Mouse (Mus musculus): Measurements from ENCODE around the gene Krt36.

The Krt36 gene

DNA sequence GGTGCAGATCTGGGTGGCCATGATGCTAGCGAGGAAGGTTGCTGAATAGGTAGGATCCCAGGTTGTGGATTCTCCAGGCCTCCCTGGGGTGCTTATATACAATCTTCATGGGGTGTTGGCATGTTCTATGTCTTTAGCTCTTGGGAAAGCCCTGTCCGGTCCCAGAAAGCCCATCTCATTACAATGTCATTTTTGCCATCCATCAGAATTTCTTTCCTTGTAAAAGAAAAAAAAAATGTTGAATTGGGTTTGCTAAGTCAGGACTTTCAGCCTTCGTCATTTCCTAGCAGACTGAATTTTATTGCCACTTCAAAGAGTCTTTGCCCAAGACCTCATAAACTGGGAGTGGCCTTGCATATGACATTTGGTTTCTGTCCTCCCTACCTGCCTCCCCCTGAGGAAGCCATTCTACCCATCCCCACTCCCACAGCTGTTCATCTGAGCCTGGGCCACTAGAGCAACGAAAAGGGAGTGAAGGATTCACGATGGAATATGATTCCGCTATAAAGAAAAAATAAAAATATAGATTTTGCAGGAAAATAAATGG, at the start of gene Krt36:
TSS of gene Krt36 (minus strand) at position 51 of the 547 bp plus-strand sequence.
- no peak for DNase-seq (ENCODE audit: low spot score in 2 of 2)

DNA sequence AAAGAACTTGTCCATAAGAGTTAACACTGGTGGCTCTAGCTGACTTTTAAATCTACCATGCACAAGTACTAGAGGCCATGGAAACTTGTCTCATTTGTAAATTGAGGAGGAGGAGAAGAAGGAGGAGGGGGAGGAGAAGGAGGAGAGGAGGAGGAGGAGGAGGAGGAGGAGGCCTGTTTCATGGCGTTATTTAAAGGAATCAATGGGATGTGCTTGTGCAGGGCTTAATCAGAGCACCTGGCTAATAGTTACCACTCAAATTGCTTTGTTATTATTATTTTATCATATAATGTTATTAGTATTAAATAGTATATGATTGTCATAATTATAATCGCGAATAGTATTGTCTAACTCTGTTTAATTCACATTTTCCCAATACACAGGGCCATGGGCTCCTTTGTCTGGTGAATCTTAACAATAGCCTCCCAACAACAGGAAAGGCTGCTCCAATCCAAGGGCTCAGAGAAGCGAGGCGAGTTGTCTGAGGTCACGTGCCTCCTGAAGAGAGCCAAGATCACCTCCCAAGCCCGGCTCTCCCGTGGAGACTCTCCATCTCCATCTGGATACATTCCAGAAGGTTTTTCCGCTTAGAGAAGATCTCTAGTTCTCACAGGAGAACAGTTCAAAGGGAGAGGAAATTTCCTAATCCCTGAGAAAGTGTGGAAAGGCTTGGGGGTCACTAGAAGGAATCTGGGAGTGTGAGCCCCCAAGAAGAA, 43.3 kb upstream of the Krt36 start, which contains the start of gene Krt19:
TSS of gene Krt19 (minus strand) at position 51 of the 716 bp plus-strand sequence.
- DNase-seq (ENCODE audit: low spot score in 2 of 2) = no peak

DNA sequence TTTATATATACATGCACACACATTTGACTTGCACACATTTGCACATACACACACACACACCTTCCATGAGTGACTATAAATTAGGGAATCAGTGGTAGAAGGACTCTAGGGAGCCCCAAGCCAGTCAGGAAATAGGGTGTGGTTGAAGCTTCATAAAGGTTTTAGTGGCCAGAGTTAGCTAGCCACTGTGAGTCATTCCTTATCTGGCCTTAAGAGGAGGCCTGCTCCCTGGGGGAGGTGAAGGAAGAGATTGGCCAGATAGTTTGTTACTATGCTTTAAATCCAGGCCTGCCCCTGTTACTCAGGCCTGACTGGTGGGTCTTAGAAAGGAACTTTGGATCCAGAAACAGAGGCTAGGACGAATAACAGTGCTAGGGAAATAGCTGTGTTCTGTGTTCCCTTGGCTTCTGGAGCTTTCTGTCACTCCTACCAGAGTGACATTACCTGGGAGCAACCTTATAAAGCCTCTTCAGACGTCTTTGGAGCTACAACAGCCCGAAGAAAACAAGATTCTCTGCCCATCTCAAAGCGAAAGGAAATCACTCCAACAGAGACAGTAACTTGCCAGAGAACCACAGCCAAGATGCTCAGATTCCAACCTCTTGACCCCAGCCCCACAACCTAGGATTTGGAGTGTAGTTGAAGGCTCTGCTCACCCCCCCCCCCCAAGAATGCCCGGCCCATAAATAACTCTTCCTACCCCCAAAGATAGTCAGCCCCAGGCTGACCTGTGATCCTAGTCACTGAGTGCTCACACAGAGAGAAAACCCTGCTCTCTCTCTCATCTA, 42.3 kb upstream of the Krt36 start:
- DNase-seq (ENCODE audit: low spot score in 2 of 2) = no peak

DNA sequence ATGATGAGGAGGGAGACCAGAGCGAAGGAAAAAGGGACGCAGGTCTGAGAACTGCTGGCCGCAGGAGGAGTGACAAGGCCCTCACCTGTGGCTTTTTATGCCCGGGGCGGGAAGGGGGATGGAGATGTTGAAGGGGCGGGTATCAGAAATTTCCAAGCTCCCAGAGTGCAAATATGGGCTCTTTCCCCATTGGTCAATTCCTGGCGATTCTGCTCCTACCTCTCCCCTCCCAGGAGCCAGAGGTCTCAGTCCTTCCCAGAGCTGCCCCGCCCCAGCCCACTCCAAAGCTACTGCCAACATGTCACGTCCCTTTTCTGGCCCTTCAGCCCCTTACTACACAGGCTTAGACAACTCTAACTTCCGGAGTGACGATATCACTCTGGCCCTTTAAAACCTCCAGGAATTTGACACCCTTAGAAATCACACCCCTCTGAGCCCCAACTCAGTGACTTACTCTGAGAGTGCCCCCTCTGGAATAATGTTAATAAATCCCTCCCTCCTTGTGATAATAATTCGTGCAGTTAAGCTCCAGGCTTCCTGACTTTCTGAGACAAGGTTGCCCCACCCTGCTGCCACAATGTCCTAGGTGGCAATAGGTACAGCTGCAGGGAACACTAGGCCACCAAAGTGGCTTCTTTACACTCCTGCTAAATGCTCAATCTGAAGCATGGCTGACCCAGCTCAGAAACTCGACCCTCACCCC, 40.6 kb upstream of the Krt36 start:
- DNase-seq (ENCODE audit: low spot score in 2 of 2) = no peak

DNA sequence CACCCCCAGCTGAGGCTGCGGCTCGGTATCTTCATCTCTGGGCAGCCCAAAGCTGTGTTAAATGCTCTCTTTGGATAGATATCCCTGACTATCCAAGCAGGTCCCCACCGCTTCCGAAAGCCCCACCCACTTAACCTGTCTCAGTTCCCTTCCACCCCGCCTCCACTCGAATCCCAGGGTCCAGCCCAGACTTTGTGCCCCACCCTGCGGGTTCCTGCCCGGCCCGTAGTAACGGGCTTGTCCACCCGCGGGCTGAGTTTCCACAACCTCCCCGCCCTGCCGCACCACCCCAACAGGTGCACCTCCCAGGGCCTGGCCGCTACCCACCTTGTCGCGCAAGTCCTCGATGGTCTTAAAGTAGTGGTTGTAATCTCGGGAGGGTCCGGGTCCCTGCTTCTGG, 39.7 kb upstream of the Krt36 start:
- no peak for DNase-seq (ENCODE audit: low spot score in 2 of 2)

DNA sequence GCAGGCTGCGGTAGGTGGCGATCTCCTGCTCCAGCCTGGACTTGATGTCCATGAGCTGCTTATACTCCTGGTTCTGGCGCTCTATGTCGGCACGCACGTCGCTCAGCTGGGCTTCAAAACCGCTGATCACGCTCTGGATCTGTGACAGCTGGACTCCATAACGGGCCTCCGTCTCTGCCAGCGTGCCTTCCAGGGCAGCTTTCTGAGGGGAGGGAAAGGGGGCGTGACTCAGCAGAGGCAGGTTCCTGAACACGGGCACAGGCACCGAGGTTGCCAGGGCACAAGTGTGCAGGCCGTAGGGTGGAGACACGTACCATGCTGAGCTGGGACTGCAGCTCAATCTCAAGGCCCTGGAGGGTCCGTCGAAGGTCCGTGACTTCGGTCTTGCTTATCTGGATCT, 35.5 kb upstream of the Krt36 start:
- no peak for DNase-seq (ENCODE audit: low spot score in 2 of 2)

DNA sequence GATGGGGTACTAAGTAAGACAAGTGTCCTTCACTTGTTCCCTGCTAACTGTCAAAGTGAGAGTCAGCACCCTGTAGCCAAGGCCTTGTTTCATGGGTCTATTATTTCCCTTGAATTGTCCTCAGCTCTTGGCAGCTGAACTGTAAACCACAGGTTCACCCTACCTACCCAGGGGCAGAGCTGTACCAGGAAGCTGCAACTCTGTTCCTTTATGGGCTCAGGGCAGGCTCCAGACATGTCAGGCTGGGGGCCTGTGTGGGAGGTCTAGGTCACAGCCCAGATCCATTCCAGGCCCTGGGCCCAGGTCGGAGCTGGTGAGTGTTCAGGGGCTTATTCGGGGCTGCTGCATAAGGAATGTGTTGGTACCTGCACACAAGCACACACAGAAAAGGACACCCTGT, 34.0 kb upstream of the Krt36 start:
- DNase-seq (ENCODE audit: low spot score in 2 of 2) = no peak

DNA sequence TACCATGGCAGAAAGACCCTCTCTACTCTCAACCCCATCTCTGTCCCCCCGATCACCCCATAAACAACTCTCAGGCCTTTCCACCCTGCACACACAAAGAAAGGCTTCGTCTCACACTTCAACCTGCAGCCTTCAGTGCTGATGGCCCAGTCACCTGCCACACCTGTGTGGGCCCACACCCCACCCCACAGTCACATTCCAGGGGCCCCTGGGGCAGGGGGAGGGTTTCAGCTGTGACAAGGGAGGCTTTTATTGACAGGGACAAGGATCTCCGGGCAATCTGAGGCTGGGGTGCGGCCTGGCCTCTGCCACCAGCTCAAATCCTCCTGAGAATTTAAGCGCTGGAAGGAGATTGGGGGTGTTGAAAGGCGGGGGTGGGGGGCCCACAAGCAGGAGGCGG, 33.4 kb upstream of the Krt36 start:
- no peak for DNase-seq (ENCODE audit: low spot score in 2 of 2)

DNA sequence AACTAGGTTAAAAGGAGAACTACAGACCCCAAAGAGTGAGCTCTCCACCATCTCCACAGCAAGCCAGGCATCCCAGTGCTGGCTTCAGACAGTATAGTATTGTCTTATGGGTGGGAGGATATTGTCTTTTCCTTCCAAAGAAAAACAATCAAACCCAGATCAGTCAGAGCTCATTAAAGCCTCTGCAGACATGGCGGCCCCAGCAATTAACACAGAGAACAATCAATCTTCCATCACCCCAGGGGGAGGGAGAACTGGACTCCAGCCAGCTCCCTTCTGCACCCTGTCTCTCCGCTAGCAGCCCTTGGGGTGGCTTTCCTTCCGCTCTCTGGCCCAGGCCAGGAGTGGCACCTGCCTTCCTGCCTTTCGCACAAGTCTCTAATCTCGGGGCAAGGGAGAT, 32.3 kb upstream of the Krt36 start:
- DNase-seq (ENCODE audit: low spot score in 2 of 2) = no peak

DNA sequence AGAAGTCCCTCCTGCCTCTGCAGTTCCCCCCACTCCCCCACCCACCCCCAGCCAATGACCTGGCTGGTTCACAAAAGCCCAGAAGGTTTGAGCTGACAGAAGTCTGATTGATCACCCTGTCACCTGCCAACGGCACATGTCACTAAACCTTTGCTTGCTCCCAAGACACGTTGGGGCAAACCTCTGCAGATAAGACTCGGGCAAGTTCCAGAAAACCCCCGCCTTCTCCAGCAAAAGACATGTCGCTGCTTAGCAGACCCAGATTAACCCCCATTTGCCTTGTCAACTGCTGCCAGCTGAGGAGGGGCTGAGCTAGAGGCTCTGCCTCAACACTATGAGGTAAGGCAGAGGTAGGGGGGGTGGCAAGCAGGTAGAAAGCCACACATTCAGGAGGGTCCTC, 31.1 kb upstream of the Krt36 start:
- DNase-seq (ENCODE audit: low spot score in 2 of 2) = no peak

DNA sequence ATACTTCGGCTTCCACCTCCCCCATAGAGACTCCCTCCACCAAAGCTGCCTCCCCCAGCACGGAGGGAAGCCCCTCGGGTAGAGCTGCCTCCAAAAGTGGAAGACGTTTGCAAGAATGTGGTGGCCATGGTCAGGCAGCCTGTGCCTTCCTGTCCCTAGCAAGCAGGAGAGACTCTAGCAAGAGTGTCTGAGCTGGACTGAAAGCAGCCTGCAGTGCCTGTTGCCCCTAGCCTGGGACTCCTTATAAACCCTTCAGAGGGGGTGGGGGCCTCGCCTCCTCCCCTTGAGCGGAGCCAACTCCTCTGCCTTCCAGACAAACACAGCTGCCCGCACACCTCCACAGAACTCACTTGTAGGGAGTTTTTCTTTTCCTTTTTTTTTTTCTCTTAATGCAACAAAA, 30.3 kb upstream of the Krt36 start, which contains the start of gene Krt15:
TSS of gene Krt15 (minus strand) at position 198 of the 400 bp plus-strand sequence.
- DNase-seq (ENCODE audit: low spot score in 2 of 2) = no peak

DNA sequence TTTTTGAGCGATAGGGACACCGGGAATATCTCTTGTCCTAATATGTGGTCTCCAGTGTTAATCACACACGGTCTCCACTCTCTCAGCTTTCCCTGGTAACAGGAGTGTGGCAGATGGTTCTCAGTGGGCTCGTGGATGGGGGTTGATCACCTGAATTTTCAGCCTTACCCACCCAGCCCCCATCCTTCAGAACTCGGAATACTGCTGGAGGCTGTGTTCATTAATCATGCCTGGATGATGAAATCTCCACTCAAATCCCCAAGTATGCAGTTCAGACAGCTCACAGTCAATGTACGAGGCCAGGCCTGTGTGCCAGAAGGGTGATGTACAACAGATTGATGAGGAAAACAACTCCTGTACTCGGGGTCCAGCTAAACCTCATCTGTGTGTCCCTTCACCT, 19.5 kb upstream of the Krt36 start:
- no peak for DNase-seq (ENCODE audit: low spot score in 2 of 2)

DNA sequence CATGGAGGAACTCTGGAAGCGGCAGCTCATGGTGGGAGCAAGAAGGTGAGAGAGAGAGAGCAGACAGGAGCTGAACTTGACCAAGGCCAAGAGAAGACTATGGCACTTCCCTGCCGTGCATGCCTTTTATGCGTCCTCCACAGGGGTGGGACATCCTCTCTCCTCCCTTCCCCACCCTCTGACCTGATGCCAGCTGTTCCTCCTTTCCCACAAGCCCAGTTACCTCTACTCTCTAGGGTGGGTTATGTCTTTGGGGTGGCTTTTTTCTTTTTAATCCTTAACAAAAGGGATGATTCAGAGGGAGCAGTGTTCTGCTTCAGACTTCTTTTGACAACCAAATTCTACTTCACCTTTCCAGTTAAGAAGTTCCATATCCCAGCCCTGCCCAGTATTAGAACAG, 16.0 kb upstream of the Krt36 start, which contains the start of gene Krt13:
TSS of gene Krt13 (minus strand) at position 101 of the 400 bp plus-strand sequence.
- DNase-seq (ENCODE audit: low spot score in 2 of 2) = no peak

DNA sequence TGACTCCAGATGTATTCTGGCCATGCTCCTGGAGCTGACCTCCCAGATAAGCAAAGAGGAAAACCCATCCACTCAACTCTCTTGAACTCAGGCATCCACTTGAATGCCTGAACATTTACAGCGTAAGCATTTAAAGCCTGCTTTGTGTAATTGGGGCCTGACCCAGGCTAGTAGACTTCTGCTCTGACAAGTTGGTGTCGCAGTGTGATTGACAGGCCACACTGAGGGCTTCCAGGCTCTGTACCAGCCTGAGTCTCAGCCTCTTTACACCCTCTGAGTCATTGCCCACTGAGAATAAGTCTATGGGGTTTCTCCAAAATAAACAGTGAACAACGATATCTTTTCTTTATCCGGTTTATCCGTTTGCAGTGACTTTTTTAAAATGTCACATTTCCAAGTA, 14.9 kb upstream of the Krt36 start:
- no peak for DNase-seq (ENCODE audit: low spot score in 2 of 2)

DNA sequence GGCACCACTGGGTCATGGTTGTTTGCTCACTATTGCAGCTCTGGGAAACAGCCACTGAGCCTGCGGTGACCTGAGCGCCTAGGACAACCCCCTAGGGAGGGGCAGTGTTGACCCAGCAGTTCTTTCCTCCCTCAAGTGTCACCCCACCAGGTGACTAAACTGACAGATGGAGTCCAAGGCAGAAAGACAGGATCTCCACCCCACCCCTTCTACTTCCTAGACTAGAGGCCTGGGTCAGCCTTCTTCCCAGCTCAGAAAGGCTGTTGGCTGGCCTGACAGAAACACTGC, 8.3 kb upstream of the Krt36 start:
- no peak for DNase-seq (ENCODE audit: low spot score in 2 of 2)

DNA sequence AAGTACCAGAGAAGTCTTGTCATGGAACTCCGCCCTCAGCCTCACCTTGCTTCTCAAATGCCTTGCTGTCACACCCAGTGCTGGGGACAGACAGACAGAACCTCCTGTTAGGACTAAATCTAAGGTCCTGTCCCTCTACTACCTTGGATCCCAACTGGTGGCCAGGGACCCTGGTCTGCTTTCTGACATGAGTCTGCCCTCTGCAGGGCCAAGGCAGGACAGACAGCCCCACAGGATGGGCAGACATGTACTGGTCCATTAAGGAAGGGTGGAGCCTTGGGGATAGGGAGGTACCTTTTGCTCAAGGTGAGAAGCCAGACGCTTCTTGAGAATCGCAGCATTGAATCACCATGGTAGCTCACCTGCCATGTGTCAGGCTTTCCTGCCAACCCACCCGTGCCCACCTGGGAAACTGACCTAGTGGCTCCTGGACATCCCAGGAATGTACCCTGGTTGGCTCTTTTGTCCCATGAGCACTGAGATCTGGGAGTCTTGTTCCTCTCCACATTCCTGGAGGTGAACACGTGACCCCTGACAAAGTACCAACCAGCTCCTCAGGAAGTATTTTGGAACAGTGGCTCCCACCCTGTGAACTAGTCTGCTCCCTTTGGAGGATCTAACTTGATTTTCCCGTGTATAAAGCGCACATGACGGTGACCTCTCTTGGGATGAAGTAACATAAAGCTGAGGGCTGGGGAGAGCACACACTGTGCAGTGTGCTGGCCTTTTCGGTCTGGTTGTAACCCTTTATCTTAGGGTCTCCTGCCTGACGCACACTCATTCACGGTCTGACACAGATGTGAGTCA, 7.7 kb upstream of the Krt36 start:
- no peak for DNase-seq (ENCODE audit: low spot score in 2 of 2)

DNA sequence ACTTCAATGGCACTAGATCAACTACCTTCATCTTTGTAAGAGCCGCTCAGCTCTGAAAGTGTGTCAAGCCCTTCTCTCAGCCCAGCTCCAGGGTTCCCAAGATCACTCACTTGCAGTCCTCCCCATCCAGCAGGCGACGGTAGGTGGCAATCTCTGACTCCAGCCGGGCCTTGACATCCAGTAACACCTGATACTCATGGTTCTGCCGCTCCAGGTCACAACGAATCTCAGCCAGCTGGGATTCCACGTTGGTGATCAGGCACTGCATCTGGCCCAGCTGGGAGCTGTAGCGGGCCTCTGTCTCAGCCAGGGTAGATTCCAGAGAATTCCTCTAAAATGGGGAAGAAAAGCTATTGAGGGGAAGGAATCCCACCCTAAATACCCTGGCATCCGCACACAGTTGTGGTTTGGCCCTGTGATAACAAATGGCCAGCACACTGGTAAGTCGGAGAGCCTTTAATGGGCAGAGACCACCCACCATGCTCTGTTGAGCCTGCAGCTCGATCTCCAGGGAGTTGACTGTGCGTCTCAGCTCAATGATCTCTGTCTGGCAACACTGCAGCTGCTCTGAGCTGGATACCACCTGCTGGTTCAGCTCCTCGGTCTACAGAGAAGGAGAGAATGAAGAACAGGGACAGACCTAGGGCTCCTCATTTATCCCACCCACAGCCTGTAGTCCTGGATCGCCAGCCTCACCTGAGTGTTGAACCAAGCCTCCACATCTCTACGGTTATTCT, 2.6 kb downstream of the Krt36 start:
- no peak for DNase-seq (ENCODE audit: low spot score in 2 of 2)

DNA sequence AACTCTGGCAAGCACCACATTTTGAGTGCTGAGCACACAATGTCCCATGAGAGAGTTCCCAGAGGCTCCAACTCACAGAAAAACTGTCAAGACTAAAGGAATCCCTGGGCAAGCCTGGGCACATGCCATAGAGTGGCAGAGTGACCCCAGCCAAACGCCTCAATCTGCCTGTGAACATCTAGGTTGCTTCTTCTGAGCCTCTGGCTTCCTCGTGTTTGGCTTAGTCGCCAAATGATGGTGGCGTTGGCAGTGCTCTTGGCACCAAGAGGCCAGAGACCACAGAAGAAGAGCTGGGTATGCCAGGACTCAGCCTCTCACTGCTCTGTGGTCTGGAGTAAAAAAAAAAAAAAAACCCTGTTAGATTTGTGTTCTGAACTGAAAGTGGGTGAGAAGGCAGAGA, 5.0 kb downstream of the Krt36 start:
- DNase-seq (ENCODE audit: low spot score in 2 of 2) = no peak

DNA sequence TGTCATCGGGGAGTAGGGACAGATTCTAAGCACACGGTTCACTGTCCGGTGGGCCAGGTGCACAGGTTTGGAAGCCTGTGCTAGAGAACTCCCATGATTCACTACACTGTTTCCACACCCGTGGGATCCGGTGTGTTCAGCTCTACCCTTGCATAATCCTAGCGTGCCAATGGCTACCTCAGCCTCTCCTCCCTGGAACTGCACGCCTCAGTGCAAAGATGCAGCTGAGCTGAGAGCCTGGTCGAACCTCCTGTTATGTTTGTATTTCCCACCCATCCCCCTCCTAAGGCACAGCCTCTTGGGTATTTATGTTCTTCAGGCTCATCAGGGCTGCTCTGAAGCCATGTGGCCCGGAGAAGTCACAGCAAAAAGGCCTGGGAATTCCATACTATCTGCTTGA, 7.6 kb downstream of the Krt36 start:
- no peak for DNase-seq (ENCODE audit: low spot score in 2 of 2)

DNA sequence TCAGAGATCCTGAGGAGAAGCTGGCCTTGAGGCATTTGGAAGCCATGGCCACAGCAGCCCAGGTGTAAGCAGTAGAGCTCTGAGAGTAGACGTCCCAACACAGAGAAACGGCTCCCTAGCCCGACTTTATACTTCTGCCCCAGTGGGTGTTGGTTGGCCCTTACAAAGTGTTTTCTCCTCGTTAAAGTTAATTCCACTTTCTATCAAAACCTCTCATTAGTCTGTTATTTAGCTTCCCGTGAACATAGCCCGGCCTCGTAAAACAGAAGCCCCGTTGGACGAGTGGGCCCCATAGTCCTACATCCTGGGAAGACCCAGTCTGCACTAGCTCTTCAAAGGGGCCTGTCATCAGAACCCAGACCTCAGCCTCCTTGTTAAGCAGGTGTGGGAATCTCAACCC, 9.3 kb downstream of the Krt36 start, which contains the start of gene Krt35:
TSS of gene Krt35 (minus strand) at position 101 of the 400 bp plus-strand sequence.
- DNase-seq (ENCODE audit: low spot score in 2 of 2) = no peak

Data from right cerebral cortex, postnatal 36 days (tissue).